Mouse (Mus musculus) myocyte (in vitro differentiated cells): ENCODE results near the gene Cdhr1.

Experiments
- E2F4 ChIP-seq: IDR thresholded peaks from one replicate; pipeline ENCODE4 v1.6.1; 2011; ENCODE audit warnings: mild to moderate bottlenecking, control low read depth, moderate library complexity; ENCODE audit not compliant: insufficient read depth
- POLR2A ChIP-seq: IDR thresholded peaks from one replicate; pipeline ENCODE4 v1.6.1; 2011; ENCODE audit warnings: low read depth, mild to moderate bottlenecking, control low read depth, moderate library complexity; ENCODE audit not compliant: insufficient read length
- USF1 ChIP-seq: IDR thresholded peaks from one replicate; pipeline ENCODE4 v1.6.1; 2011; ENCODE audit warnings: low read depth, mild to moderate bottlenecking, control low read depth, moderate library complexity

DNA sequence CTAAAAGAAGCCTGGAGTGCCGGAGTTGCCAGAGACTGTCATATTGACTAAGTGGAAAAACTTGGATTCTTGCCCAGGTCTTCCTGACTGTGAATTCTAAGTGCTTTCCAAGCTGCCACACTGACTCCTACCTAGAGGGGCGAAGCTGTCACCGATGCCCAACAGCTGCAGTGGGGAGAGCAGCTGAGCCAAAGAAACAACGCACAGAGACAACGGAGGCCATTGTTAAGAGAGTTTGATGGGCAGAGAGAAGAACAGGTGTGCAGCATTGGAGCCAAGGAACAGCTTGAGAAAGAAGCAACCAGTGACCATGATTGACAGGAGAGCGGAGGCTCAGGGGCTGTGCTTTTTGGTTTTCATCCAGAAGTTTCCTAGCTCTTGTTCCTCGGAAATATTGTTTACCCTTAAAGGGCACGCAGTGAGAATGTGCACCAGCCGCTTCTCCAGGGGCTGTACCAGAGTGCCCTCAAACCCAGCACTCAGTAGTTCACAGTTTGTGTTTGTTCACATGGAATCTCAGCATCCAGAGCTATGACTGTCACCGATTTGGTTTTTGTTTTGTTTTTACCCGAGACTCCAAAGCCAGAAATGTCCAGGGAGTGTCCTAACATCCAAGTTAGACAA, 65.6 kb downstream of the Cdhr1 start:
- no peak for TF ChIP-seq USF1
- no peak for TF ChIP-seq POLR2A
- no peak for TF ChIP-seq E2F4
